Mouse (Mus musculus): ENCODE data around the gene Scrn1. TPM values are rescaled to one million over a fixed set of nuclear protein-coding genes. Genes with fewer than 3 reads are reported as not detected.

Scrn1 gene
- polyA plus RNA-seq, 1 experiment = 12.7 TPM

GRCm38 (mm10) chr6:54555816-54556215 is 10.5 kb downstream of the Scrn1 start:
- Histone ChIP-seq H3K4me1 (ENCODE audit: control insufficient read depth, insufficient read depth, low read length) (peaks cover 2% of the 10 kb centered on the region; the same call in 1 of the 2 replicates), H3K4me3 (replicated peaks; ENCODE audit: extremely low read depth, low read depth, low read length) (no peak overlapping the region)
- 57% methylated on average over 1 of the region's 1 CpGs for WGBS
- DNase-seq = no peak
- TF ChIP-seq POLR2A (IDR thresholded peaks at IDR 0.05; ENCODE audit: borderline replicate concordance, extremely low read depth, low read depth, low read length) (no peak), CTCF (IDR thresholded peaks at IDR 0.05; ENCODE audit: insufficient read depth, low read length) (no peak)

DNA sequence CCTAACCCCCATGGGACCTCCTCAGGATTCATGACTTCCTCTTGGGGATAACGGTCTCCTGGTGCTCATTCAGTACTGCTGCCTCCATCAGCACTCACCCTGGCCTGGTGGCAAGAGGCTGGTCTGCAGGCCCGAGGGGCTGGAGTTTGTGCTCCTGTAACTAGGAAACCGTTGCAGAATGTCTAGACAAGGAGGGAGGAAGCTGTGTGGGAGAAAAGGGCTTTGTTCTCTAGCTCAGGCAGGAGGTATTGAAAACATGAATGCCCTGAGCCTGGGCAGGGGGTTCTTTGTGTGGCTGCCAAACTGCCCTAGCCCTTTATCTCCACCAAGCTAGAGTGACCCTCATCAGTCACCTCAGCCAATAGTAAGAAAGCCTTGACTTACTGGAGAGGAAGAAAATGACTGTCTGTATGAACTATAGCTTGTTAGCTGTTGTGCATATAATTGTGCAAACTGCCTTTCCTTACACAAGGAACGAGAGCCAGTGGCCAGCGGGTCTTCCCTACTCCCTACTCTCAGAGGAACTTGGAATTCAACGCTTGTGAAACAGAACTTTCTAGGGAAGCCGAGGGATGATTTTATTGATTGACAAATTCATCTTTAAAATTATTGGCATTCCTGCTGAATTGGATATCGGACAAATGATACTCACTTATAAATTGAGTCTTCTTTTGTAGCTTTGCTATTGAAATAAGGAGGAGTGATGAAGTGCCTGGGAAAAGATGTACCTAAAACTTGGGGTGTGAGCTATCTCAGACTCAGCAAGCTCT is 11.8 kb downstream of the Scrn1 start:
- H3K4me3 ChIP-seq (replicated peaks; ENCODE audit: extremely low read depth, low read depth, low read length) = no peak overlapping the region
- no peak for DNase-seq
- H3K4me1 ChIP-seq (ENCODE audit: control insufficient read depth, insufficient read depth, low read length) = peaks cover 2% of the 10 kb centered on the region; the same call in 1 of the 2 replicates
- WGBS = 59% methylated on average over 8 of the region's 8 CpGs
- TF ChIP-seq POLR2A (IDR thresholded peaks at IDR 0.05; ENCODE audit: borderline replicate concordance, extremely low read depth, low read depth, low read length) (no peak), CTCF (IDR thresholded peaks at IDR 0.05; ENCODE audit: insufficient read depth, low read length) (no peak)

GRCm38 (mm10) chr6:54553632-54554031 is 12.7 kb downstream of the Scrn1 start:
- TF ChIP-seq CTCF (IDR thresholded peaks at IDR 0.05; ENCODE audit: insufficient read depth, low read length) = no peak
- TF ChIP-seq POLR2A (IDR thresholded peaks at IDR 0.05; ENCODE audit: borderline replicate concordance, extremely low read depth, low read depth, low read length) = no peak
- 49% methylated on average over 2 of the region's 2 CpGs for WGBS
- Histone ChIP-seq H3K4me1 (ENCODE audit: control insufficient read depth, insufficient read depth, low read length) (peaks cover 2% of the 10 kb centered on the region; the same call in 1 of the 2 replicates), H3K4me3 (replicated peaks; ENCODE audit: extremely low read depth, low read depth, low read length) (no peak overlapping the region)
- no peak for DNase-seq

DNA sequence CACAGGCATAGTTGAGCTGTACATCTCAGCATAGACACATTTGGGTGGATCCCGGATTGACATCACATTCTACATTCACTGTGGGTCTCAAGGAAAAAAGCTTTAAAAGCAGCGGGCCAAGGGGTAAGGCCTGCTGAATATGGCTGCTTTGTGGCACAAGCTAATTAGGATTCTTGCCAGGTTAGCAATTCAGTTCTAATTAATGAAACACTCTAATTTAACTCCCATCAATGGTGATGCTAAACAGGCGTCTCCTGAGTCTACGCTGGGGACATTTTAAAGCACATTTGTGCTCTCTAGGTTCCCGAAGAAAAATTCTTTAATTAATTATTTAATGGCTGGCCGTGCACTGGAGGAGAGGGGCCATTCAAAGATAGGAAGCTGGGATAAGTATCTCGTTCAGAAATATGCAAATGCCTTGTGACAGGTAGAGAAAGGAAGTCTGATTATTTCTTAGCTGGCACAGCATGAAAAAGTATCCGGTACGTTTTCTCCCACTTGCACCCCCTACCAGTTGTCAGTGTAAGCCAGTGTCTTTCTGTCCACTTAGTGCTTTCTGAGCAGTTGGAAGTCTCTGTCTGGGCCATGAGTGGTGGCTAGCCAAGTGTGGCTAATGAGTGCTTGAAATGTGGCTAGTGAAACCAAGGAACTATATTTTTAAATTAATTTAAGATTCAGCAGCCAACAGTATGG is 13.4 kb downstream of the Scrn1 start:
- 87% methylated on average over 9 of the region's 9 CpGs for WGBS
- H3K4me1 ChIP-seq (ENCODE audit: control insufficient read depth, insufficient read depth, low read length) = peaks cover 2% of the 10 kb centered on the region; the same call in 1 of the 2 replicates
- DNase-seq = no peak
- no peak for TF ChIP-seq POLR2A (IDR thresholded peaks at IDR 0.05; ENCODE audit: borderline replicate concordance, extremely low read depth, low read depth, low read length)
- TF ChIP-seq CTCF (IDR thresholded peaks at IDR 0.05; ENCODE audit: insufficient read depth, low read length) = no peak
- no peak overlapping the region for H3K4me3 ChIP-seq (replicated peaks; ENCODE audit: extremely low read depth, low read depth, low read length)

DNA sequence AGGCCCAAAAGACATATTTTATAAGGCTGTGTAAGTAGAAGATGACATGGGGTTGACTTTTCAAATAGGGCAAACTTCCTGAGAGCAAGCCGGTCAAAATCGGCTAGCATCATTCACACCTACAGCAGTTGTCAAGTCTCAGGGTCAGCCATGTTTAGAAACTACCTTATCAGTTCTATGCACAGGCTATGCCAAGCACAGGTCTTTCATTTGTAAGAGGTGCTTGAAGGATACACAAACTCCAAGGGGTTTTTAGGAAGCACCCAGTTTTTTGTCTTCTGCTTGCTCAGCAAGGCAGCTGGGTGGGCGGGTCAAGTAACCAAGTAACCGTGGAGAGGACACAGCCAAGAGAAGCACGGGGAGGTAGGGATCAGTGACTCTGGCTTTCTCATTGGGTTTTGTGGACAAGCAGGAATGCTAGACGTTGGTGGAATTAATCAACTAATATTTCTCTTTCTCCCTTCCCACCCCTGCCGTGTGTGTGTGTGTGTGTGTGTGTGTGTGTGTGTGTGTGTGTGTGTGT is 15.4 kb downstream of the Scrn1 start:
- DNase-seq = no peak
- H3K4me3 ChIP-seq (replicated peaks; ENCODE audit: extremely low read depth, low read depth, low read length) = no peak overlapping the region
- H3K4me1 ChIP-seq (ENCODE audit: control insufficient read depth, insufficient read depth, low read length) = peaks cover 2% of the 10 kb centered on the region; the same call in 1 of the 2 replicates
- no peak for TF ChIP-seq POLR2A (IDR thresholded peaks at IDR 0.05; ENCODE audit: borderline replicate concordance, extremely low read depth, low read depth, low read length)
- no peak for TF ChIP-seq CTCF (IDR thresholded peaks at IDR 0.05; ENCODE audit: insufficient read depth, low read length)
- 50% methylated on average over 7 of the region's 7 CpGs for whole genome bisulfite sequencing

DNA sequence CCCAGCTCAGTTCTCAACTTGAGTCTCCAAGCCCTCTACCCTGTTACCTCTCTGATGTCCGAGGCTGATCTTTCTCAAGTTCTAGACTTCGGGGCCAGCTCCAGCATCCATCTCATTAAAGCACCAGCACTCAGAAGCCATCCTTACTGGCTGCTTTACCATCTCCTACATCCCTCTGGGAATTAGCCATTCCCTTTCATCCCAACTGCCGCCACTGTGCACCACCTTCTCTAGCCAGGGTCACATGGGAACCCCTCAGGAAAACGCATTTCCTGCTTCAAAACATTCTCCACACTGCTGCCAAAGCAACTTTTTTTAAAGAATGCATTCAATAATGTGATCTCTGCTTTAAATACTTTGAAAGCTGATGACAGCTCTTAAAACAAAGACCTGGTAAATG is 17.0 kb downstream of the Scrn1 start:
- TF ChIP-seq POLR2A (IDR thresholded peaks at IDR 0.05; ENCODE audit: borderline replicate concordance, extremely low read depth, low read depth, low read length) = no peak
- no peak for TF ChIP-seq CTCF (IDR thresholded peaks at IDR 0.05; ENCODE audit: insufficient read depth, low read length)
- DNase-seq = no peak
- 0 out of 2 replicates have a peak, but pooled peaks cover 1% of the 10 kb centered on the region for H3K4me1 ChIP-seq (ENCODE audit: control insufficient read depth, insufficient read depth, low read length)
- no peak overlapping the region for H3K4me3 ChIP-seq (replicated peaks; ENCODE audit: extremely low read depth, low read depth, low read length)
- WGBS = 55% methylated on average over 4 of the region's 4 CpGs

GRCm38 (mm10) chr6:54548314-54549019 is 17.8 kb downstream of the Scrn1 start:
- TF ChIP-seq POLR2A (IDR thresholded peaks at IDR 0.05; ENCODE audit: borderline replicate concordance, extremely low read depth, low read depth, low read length) (no peak), CTCF (IDR thresholded peaks at IDR 0.05; ENCODE audit: insufficient read depth, low read length) (no peak)
- 36% methylated on average over 13 of the region's 13 CpGs for WGBS
- Histone ChIP-seq H3K4me1 (ENCODE audit: control insufficient read depth, insufficient read depth, low read length) (no peaks in the 10 kb centered on the region), H3K4me3 (replicated peaks; ENCODE audit: extremely low read depth, low read depth, low read length) (no peak overlapping the region)
- no peak for DNase-seq

GRCm38 (mm10) chr6:54543646-54544045 is 22.6 kb downstream of the Scrn1 start:
- no peak for TF ChIP-seq POLR2A (IDR thresholded peaks at IDR 0.05; ENCODE audit: borderline replicate concordance, extremely low read depth, low read depth, low read length)
- TF ChIP-seq CTCF (IDR thresholded peaks at IDR 0.05; ENCODE audit: insufficient read depth, low read length) = no peak
- DNase-seq = no peak
- no peaks in the 10 kb centered on the region for H3K4me1 ChIP-seq (ENCODE audit: control insufficient read depth, insufficient read depth, low read length)
- no peak overlapping the region for H3K4me3 ChIP-seq (replicated peaks; ENCODE audit: extremely low read depth, low read depth, low read length)
- 81% methylated on average over 2 of the region's 2 CpGs for WGBS

DNA sequence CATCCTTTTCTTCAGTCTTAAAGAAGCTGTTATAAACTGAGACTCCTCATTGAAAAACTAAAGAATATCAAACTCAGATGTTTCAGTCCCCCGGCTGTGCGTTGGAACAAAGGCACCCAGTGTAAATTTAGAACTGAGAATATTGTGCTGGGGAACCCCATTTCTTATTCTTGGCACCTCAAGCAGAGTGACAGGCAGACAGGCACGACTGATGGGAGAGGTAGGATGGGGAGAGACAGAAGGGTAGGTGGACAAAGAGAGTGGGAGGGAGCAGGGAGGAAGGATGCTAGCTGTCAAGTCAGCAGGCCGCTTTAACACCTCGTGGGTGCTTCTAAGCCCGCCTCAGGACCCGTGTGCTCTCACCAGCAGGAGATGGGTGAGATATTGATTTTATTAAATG is 23.5 kb downstream of the Scrn1 start:
- 84% methylated on average over 7 of the region's 7 CpGs for WGBS
- TF ChIP-seq POLR2A (IDR thresholded peaks at IDR 0.05; ENCODE audit: borderline replicate concordance, extremely low read depth, low read depth, low read length) (no peak), CTCF (IDR thresholded peaks at IDR 0.05; ENCODE audit: insufficient read depth, low read length) (no peak)
- Histone ChIP-seq H3K4me1 (ENCODE audit: control insufficient read depth, insufficient read depth, low read length) (no peaks in the 10 kb centered on the region), H3K4me3 (replicated peaks; ENCODE audit: extremely low read depth, low read depth, low read length) (no peak overlapping the region)
- DNase-seq = no peak

Measured in lung, adult 2 months (tissue).